Mouse (Mus musculus): ENCODE measurements around the gene Hs3st6. TPM values are rescaled to one million over a fixed set of nuclear protein-coding genes. Genes with fewer than 3 reads are reported as not detected.

The Hs3st6 gene
- total RNA-seq, 2 experiments from 2014 or later: not detected

DNA sequence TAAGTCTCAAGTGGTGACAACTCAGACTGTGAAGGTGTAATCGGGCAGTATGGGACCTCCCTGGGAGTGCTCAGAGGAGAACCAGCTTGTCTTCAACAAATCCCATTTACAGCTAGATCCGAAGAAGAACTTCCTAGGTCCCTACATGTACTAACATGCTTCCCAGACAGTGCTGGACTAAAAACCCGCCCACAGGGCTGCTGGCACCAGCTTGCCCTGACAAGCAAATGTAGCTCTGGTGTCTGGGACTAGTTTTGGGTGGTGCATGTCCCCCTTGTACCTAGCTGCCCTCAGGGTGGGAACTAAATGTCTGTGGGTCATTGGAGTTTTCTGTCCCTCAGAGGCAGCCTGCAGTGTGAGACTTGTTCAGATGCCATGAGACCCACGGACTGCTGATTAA, 1.3 kb upstream of the Hs3st6 start:
- no peak for ATAC-seq (replicated peaks; ENCODE audit: low FRiP score, low TSS enrichment, poor library complexity, severe bottlenecking)

DNA sequence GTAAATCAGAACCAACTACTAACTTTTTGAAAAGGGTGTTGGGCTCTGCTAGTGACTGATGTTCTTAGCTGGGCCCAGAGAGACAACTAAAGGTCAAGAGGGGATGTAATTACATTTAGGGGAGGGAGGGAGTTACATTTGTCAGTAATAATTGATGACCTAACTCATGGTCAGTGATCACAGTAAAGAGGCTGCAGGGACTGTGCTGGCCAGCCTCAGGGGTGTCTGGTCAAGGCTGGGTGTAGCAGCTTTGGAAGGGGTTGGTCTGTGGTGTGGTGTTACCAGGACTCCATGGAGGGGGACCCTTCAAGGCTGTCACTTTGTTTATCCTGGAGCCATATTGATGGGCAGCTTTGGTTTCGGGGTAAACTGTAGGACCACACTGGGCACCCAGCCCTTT, 4.6 kb downstream of the Hs3st6 start:
- ATAC-seq (replicated peaks; ENCODE audit: low FRiP score, low TSS enrichment, poor library complexity, severe bottlenecking): no peak

DNA sequence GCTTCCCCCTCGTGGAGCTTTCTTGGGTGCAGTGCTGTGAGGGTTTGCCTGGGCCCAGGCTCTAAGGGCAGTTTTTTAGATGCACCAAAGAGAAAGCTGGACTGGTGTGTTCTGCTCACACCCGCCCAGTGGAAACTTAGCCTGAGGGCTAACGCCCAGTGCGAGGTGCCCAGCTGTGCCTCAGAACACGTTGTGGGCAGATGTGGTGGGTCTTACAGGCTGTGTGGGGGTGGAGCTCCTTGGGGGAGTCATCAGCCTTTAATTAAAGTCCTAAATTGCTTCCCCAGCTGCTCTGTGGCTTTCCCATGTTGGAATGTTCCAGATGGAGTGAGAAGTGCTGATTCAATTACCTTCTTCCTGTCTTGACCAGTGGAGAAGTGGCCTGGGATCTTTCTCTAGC, 8.3 kb downstream of the Hs3st6 start:
- ATAC-seq (replicated peaks; ENCODE audit: low FRiP score, low TSS enrichment, poor library complexity, severe bottlenecking): no peak

DNA sequence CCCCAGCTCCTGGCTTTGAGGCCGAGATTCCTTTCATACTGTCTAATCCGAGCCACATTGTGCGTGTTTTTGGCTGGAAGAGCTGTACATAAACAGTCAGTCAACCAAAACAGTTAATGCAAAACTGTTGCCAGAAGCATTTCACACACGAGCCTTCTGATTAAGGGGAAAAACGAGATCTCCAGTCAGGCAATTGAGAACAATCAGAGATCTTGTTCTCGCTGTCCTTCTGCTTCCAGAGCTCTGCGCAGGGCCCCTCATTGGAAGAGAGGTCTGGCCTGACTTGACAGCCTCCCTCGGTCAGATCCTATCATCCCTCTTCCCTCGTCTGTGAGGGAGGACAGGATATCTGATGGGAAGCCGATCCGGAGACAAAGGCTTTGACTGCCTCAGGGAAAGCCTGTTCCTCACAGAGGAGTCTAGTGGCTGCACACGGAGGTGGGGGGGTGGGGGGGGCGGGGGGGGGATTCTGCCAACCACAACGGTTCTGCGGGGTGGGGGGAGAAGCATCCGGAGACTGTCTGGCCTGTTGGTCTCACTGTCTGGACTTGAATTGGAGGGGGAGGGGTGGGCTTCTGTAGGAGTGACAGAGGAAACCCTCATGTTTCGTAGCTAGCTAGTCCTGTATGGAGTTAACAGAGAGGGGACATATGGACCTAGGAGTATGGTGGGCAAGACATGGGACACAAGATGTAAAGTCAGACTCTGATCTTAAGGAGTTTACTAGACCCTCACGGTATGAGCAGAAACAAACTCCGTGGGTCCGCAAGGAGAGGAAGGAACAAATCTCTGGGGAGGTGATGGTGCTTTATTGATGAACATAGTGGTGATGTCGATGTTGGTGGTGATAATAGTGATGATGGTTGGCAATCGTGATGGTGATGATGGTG, 12.5 kb downstream of the Hs3st6 start:
- no peak for ATAC-seq (replicated peaks; ENCODE audit: low FRiP score, low TSS enrichment, poor library complexity, severe bottlenecking)

DNA sequence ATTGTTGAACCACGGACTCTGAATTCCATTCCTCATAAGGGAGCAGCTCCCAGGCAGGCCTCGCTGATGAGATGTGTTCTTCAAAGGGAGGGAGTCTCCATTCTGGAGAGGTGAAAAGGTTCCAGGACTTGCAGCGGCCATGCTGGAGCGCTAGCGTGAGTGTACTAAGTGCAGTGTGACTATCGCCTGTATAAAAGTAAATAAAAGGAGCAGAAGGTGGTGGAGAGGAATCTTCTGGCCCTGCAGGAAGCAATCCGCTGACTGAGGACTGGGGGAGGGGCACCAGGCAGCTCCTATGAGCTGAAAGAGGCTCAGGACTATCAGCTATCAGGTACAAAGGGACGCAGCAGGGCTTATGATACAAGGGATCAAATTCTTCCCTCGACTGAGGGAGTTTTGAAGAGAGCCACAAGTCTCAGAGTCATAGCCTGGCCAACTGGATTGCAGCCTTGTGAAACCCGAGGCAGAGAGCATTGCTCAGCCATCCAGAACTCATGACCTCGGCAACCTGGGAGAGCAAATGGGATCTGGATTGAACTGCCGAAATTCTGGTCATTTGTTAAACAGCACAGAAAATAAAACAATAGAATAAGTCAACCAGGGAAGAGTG, 13.6 kb downstream of the Hs3st6 start:
- no peak for ATAC-seq (replicated peaks; ENCODE audit: low FRiP score, low TSS enrichment, poor library complexity, severe bottlenecking)

DNA sequence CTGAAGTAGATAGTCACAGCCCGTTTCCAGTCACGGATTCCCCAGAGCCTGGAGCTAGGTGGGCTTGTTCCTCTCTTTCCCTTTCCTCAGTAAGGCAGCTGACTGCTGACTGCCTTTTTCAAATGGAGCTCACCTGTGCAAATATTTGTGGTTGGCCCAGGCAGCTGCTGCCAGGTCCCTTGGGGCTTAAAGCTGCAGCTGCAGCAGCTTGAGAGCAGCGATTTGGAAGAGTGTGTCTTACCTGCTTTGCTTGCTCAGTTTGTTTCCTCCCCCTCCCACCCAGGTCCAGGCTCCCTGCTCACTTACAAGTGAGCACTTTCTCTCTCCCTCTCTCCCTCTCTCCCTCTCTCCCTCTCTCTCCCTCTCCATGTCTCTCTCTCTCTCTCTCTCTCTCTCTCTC, 16.4 kb downstream of the Hs3st6 start:
- no peak for ATAC-seq (replicated peaks; ENCODE audit: low FRiP score, low TSS enrichment, poor library complexity, severe bottlenecking)

DNA sequence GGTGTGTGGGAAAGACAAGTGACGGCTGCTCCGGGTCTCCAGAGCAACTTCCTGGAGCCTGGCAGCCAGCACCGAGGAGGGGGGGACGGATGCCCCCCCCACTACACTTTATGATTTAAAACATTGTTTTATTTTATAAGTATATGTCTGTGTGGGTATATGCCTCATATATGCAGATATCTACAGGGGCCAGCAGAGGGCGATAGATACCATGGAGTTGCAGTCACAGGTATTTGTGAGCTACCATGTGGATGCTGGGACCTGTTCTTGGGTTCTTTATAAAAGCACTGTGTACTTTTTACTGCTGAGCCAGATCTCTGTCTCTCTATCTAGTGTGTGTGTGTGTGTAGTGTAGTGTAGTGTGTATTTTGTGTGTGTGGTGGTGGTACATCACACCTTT, 20.5 kb downstream of the Hs3st6 start:
- ATAC-seq (replicated peaks; ENCODE audit: low FRiP score, low TSS enrichment, poor library complexity, severe bottlenecking): no peak

DNA sequence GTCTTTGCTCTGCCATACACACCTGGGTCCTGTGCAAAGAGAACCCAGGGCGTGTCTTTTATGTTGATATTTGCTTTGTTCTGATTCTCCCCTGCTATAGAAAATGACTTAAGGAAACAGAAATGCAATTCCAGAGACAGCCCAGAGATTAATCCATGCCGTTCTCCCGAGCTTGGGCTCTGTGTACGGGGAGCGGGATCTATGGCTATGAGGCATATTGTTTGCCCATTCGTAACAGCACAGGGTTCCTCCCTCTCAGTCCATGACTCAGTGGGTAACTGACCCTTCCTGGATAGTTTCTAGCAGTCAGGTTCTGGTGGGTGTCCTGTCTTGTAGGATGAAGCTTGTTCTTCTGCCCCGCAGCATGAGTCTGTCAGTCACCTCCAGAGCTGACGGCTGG, 22.4 kb downstream of the Hs3st6 start:
- no peak for ATAC-seq (replicated peaks; ENCODE audit: low FRiP score, low TSS enrichment, poor library complexity, severe bottlenecking)

DNA sequence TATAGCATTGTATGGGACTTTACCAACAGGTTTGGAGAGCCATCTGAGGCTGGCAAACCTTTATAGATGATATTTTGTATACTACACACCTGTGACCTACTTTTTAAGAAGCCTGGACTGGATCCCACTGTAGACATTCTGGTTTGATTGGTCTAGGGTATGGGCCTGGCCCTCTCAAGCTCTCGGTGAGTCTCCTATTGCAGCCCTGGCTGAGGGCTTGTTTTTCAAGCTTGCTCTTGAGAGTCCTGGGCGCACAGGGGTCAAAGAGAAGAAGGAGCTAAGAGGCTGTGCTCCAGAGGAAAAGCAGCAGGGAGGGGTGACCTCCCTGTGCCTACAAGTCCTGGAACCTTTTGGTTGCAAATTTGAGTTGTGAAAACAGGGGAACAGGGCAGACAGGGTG, 24.3 kb downstream of the Hs3st6 start:
- ATAC-seq (replicated peaks; ENCODE audit: low FRiP score, low TSS enrichment, poor library complexity, severe bottlenecking): no peak

DNA sequence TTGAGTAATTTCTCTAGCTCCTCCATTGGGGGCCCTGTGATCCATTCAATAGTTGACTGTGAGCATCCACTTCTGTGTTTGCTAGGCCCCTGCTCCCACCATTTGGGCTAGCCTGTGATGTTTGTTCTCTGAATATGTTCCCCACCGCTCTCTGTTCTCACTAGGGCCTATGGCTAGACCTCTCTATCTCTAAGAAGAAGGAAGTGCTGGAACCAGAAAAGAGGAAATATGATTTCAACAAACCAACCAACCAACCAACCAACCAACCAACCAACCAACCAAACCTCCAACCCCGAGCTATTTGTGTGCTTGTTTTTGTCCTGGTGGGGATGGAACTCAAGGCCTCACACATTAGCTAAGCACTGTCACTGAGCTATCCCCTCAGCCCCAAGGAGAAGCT, 28.0 kb downstream of the Hs3st6 start:
- no peak for ATAC-seq (replicated peaks; ENCODE audit: low FRiP score, low TSS enrichment, poor library complexity, severe bottlenecking)

DNA sequence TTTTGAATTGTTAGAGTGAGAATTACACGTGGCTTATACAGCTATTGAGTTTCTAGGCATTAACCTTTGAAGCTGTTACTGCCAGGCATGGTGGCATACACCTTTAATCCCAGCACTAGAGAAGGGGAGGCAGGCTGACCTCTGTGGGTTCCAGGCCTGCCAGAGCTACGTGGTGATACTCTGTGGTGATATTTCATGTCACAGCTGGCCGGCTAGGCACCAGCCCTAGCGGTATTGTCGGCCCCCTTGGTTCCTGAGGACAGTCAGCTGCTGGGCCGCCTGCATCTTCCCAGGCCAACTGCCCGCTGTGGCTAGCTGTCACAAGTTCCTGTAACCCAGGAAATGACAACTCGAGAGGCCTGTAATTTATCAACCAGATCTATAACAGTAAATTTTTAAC, 39.4 kb downstream of the Hs3st6 start:
- no peak for ATAC-seq (replicated peaks; ENCODE audit: low FRiP score, low TSS enrichment, poor library complexity, severe bottlenecking)

DNA sequence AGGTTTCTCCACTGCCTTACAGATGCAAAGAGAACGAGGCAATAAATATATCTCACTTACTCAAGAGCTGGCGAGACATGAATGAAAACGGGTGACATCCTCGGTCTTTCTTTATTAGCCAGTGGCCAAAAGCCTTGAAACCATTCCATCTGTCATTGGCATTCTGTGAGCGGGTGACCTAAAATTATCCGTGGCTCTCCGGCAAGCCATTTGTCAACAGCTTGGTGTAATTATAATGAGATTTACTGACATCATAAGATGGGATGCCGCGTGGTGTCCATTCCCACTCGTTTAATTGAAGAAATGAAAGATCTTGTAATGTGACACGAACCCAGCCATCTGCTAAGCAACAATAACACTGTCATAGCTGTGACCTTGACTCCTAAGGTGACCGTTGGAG, 42.0 kb downstream of the Hs3st6 start:
- no peak for ATAC-seq (replicated peaks; ENCODE audit: low FRiP score, low TSS enrichment, poor library complexity, severe bottlenecking)

DNA sequence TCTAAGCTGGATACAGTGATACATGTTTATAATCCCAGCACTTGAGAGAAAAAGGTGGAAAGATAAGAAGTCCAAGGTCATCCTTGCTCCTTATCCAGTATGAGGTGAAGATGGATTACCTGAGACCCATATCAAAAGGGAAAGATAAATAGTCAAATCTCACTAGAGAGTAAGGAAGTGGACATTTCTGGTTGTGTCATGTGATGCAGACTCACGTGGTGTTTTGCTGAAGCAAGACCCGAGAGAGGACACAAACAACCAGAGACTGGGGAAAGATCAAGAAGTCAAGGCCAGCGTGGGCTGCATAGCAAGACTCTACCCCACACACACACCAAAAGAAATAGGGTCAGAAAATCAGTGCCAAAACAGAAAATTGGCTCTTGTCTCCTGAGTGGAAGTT, 44.2 kb downstream of the Hs3st6 start:
- no peak for ATAC-seq (replicated peaks; ENCODE audit: low FRiP score, low TSS enrichment, poor library complexity, severe bottlenecking)

DNA sequence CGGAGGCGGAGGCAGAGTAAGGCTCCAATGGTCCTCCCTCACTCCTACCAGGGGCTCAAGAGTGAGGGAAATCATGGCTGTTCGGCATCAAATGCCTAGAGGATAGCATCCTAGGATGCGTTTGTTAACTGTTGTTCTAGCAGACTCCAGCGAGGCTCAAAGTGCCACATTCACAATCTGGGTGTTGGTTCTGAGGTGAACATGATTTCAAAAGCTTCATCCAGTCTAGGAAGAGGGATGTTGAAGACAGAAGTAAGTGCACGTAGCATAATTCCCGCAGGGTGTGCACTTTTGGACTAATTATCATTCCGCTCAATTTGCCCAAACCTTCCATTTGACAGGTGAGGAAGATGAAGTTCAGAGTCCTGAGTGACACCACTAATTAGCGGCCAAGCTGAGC, 45.4 kb downstream of the Hs3st6 start:
- no peak for ATAC-seq (replicated peaks; ENCODE audit: low FRiP score, low TSS enrichment, poor library complexity, severe bottlenecking)

DNA sequence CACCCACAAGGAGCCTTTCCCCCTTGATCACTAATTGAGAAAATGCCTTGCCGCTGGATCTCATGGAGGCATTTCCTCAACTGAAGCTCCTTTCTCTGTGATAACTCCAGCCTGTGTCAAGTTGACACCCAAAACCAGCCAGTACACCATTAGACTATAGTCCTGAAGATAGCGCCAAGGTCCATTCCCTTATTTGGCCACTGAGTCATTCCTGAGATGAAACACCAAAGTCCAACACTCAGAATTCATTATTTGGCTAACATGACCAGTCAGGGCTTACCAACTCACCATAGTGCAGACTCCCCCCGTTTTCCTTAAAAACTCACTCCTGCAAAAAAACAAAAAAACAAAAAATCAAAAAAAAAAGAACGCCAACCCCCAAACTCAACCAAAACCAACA, 46.7 kb downstream of the Hs3st6 start:
- no peak for ATAC-seq (replicated peaks; ENCODE audit: low FRiP score, low TSS enrichment, poor library complexity, severe bottlenecking)

DNA sequence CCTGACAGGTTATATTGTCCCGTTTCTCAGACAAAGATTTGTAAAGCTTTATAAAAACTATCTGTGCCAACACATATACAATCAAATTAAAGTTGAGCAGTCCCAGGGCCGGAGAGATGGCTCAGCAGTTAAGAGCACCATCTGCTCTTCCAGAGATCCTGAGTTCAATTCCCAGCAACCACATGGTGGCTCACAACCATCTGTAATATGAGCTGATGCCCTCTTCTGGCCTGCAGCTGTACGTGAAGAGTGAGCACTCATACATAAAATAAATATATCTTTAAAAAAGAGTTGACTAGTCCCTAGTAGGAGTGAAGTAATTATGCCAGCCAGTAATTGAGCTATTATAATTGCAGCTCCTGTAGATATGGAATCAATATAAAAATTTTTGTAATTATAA, 47.7 kb downstream of the Hs3st6 start:
- no peak for ATAC-seq (replicated peaks; ENCODE audit: low FRiP score, low TSS enrichment, poor library complexity, severe bottlenecking)

DNA sequence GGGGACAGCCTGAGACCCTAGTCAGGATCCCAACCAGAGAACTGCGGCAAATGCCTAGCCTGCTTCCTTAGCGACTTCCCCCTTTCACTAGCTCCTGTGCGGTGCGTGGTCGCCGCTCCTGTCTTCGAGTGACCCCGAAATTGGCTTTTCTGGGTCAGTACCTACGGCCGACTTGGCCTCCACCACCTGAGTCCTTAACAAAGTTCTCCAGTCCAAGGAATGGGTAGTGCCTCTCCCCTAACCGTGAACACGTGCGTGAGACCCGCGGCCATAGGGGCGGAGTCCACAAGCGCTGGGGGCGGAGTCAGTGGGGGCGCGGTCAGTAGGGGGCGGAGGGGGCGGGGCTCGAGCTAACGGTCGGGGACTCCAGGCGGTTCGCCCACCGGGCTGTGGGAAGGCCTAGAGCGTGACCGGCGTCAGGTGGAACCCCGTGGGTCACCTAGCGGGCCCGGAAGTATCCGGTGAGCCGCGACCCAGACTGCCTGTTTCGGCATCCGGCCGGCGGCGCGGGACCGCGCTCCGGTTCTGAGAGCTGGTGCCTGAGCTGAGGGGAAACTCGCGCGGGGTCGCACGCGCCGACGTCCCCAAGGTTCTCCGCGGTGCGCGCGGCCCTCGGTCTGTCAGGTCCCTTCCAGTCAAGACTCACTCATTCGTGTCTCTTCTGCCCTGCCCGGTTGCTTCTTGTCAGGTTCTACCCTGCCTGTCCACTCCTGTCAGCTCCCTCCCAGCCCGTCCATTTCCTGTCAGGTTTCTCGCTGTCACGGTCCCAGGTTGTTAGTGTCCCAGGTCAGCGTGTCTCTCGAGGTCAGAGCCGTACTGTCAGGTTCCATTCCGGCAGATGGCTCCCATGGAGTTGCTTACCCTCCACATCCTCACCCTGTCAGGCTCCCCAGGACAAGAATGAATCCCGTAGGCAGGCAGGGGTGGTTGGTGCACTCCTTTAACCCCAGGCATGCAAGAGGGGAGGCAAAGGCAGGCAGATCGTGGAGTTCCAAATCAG, 51.5 kb downstream of the Hs3st6 start, which contains the start of gene Meiob:
Gene Meiob (plus strand): TSS at position 338 of the 1,000 bp plus-strand sequence.
- ATAC-seq (replicated peaks; ENCODE audit: low FRiP score, low TSS enrichment, poor library complexity, severe bottlenecking): peak; percentile 89
